Mouse (Mus musculus): ENCODE data around the gene Olfr12. TPM values are rescaled to one million over a fixed set of nuclear protein-coding genes. Genes with fewer than 3 reads are reported as not detected.

Olfr12 gene
- total and polyA plus RNA-seq, 2 experiments from 2014 or later = not detected

DNA sequence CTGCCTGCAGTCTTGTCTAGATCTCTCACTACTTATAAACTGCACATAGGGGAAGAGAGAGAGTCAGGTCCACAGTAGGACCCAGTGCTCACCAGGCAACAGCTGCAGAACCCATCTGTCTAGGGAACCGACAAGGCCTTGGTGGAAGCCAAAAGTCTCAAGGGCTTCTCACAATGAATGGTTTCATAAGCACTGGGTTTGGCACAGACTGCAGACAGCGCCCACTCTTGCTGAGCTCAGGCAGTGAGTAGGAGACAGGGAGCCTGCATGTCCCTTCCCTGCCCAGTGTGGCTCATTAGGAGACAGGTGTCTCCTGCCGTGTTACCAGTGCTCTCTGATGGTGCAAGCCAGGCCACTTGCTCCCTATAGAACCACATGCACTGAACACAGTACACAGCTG lies 20.6 kb downstream of the Olfr12 start:
- 78% methylated on average over 3 of the region's 3 CpGs for WGBS
- no peak overlapping the region for H3K27ac ChIP-seq
- ATAC-seq (no peak), DNase-seq (ENCODE audit: low spot score) (no peak)
- H3K9me3 ChIP-seq (ENCODE audit: low read length) = no peaks in the 10 kb centered on the region
- no peak overlapping the region for H3K4me2 ChIP-seq (ENCODE audit: low read depth, low read length)
- TF ChIP-seq CTCF (IDR thresholded peaks at IDR 0.05; ENCODE audit: low read depth) = no peak
- H3K36me3 ChIP-seq (ENCODE audit: insufficient read depth, low read length) = peaks cover 21% of the 10 kb centered on the region
- no peaks in the 10 kb centered on the region for H3K27me3 ChIP-seq (ENCODE audit: insufficient read depth, low read length)
- H3K4me1 ChIP-seq (ENCODE audit: insufficient read depth, low read length) = 0 out of 2 replicates have a peak, but pooled peaks cover 10% of the 10 kb centered on the region
- no peak overlapping the region for H3K4me3 ChIP-seq (ENCODE audit: low read length)
- H3K9ac ChIP-seq (replicated peaks; ENCODE audit: low read length) = no peak overlapping the region

DNA sequence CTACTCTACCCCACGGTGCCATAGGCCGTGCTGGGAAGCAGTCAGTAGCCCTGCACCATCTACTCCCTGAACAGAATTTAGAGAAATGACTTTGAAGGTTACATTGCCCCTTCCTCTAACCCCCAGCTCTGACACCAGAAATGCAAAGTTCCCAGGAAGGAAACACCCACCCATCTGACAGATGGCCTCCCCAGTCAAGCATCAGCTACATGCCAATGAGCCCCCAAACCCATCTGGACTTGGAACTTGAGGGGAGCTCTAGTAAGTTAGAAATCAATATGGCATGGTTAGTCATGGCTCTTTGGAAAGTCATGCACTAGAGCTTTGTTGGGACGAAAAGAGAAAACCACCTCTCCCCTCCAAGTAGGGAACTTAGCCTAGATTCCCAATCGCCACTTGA lies 21.1 kb downstream of the Olfr12 start:
- no peaks in the 10 kb centered on the region for H3K9me3 ChIP-seq (ENCODE audit: low read length)
- ATAC-seq (no peak), DNase-seq (ENCODE audit: low spot score) (no peak)
- H3K36me3 ChIP-seq (ENCODE audit: insufficient read depth, low read length) = peaks cover 21% of the 10 kb centered on the region
- H3K4me1 ChIP-seq (ENCODE audit: insufficient read depth, low read length) = 0 out of 2 replicates have a peak, but pooled peaks cover 10% of the 10 kb centered on the region
- no peak overlapping the region for H3K27ac ChIP-seq
- TF ChIP-seq CTCF (IDR thresholded peaks at IDR 0.05; ENCODE audit: low read depth) = no peak
- H3K27me3 ChIP-seq (ENCODE audit: insufficient read depth, low read length) = no peaks in the 10 kb centered on the region
- no peak overlapping the region for H3K4me2 ChIP-seq (ENCODE audit: low read depth, low read length)
- no peak overlapping the region for H3K9ac ChIP-seq (replicated peaks; ENCODE audit: low read length)
- 96% methylated on average over 4 of the region's 4 CpGs for WGBS
- H3K4me3 ChIP-seq (ENCODE audit: low read length) = no peak overlapping the region

DNA sequence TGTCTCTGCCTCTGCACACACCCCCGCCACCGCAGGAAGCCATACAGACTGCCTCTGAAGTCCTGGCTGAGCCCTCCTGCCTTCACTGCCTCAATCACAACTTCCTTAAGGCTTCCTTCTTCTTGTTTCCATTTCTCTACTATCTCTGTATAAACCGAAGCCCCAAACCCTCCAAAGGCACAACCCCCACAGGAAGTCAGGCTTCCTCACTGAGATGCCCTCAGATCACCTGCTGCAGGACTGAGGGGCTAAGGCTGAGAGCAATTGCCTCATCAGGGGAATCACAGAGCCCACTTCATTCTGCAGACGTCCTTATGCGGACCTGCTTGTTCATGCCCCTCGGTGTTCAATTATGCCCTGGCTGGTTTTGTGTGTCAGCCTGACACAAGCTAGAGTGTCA lies 22.8 kb downstream of the Olfr12 start:
- no peaks in the 10 kb centered on the region for H3K9me3 ChIP-seq (ENCODE audit: low read length)
- no peak for TF ChIP-seq CTCF (IDR thresholded peaks at IDR 0.05; ENCODE audit: low read depth)
- no peak overlapping the region; the same call in 1 of the 2 replicates for H3K9ac ChIP-seq (replicated peaks; ENCODE audit: low read length)
- H3K4me2 ChIP-seq (ENCODE audit: low read depth, low read length) = peak overlapping the region; percentile 99
- H3K4me3 ChIP-seq (ENCODE audit: low read length) = peak overlapping the region; percentile 94
- WGBS = 92% methylated on average over 6 of the region's 6 CpGs
- peak overlapping the region; percentile 91; the same call in 1 of the 2 replicates for H3K27ac ChIP-seq
- ATAC-seq = no peak
- 0 out of 2 replicates have a peak, but pooled peaks cover 10% of the 10 kb centered on the region for H3K4me1 ChIP-seq (ENCODE audit: insufficient read depth, low read length)
- no peaks in the 10 kb centered on the region for H3K27me3 ChIP-seq (ENCODE audit: insufficient read depth, low read length)
- peaks cover 21% of the 10 kb centered on the region for H3K36me3 ChIP-seq (ENCODE audit: insufficient read depth, low read length)
- no peak for DNase-seq (ENCODE audit: low spot score)

DNA sequence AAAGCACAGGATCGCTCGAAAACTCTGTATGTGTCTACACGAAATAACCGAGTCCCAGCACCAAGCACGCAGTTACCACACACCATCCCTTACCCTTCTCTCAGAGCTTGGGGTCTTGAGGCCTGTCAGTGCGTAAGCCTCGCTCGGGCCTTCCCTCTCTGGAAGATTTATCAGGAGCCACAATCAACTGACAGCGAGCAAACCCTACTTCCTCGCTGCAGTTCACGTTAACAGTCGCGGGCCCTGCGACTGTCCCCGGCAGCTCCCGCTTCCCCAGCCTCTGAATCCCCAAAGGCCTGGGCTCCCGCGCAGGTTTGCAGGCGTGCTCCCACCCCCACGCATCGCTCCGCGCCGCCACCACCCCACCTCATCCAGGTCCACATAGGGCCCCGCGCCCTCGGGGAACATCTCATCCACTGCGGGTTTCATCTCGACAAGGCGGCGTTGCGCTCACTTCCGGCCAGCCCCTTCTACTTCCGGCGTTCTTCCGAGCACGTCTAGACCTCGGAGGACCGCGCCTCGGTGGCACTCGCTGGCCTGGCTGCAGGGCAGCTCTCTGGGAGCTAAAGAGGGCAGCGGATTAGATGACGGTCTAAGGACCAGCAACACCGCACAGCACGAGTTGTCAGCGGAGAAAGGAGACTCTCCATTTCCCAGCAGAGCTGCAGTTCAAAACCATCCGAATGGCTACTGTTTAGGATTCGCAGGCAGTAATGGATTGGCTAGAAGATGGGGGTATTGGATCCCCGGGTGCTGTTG lies 24.1 kb downstream of the Olfr12 start, which contains the start of gene Cops9:
Cops9 (minus strand) TSS at position 472 of the 759 bp plus-strand sequence.
- DNase-seq (ENCODE audit: low spot score) (peak; percentile 96), ATAC-seq (peak; percentile 95)
- Histone ChIP-seq H3K36me3 (ENCODE audit: insufficient read depth, low read length) (peaks cover 14% of the 10 kb centered on the region), H3K9ac (replicated peaks; ENCODE audit: low read length) (peak within 1 kb of the TSS; percentile 95), H3K27me3 (ENCODE audit: insufficient read depth, low read length) (no peaks in the 10 kb centered on the region), H3K4me2 (ENCODE audit: low read depth, low read length) (peak within 1 kb of the TSS; percentile 99), H3K9me3 (ENCODE audit: low read length) (no peaks in the 10 kb centered on the region), H3K27ac (peak within 1 kb of the TSS; percentile 91), H3K4me3 (ENCODE audit: low read length) (peak within 1 kb of the TSS; percentile 94), H3K4me1 (ENCODE audit: insufficient read depth, low read length) (0 out of 2 replicates have a peak, but pooled peaks cover 10% of the 10 kb centered on the region)
- WGBS = 2% methylated on average over 50 of the region's 50 CpGs
- no peak for TF ChIP-seq CTCF (IDR thresholded peaks at IDR 0.05; ENCODE audit: low read depth)

DNA sequence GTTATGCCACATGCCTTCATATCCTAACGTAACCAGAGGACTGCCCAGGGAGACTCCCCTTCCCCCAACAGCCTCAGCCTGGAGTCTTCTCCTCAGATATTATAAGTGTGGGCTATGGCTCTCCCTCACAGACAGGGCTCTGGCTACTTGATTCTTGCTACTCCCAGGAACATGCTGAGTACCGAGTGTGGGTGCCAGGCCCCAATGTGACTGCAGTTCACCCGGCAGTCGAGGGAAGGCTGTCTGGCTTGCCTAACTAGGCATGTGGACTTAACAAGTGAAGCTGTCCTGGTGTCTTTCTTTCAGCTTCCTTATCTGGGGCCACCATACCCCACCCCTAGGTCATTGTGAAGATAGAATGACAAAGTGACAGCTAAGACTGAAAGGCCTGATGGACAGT lies 26.1 kb downstream of the Olfr12 start:
- no peak overlapping the region for H3K4me2 ChIP-seq (ENCODE audit: low read depth, low read length)
- DNase-seq (ENCODE audit: low spot score) (no peak), ATAC-seq (no peak)
- H3K4me1 ChIP-seq (ENCODE audit: insufficient read depth, low read length) = 0 out of 2 replicates have a peak, but pooled peaks cover 12% of the 10 kb centered on the region
- no peak overlapping the region for H3K4me3 ChIP-seq (ENCODE audit: low read length)
- no peak for TF ChIP-seq CTCF (IDR thresholded peaks at IDR 0.05; ENCODE audit: low read depth)
- no peak overlapping the region for H3K9ac ChIP-seq (replicated peaks; ENCODE audit: low read length)
- no peaks in the 10 kb centered on the region; the same call in 1 of the 2 replicates for H3K36me3 ChIP-seq (ENCODE audit: insufficient read depth, low read length)
- H3K27me3 ChIP-seq (ENCODE audit: insufficient read depth, low read length) = no peaks in the 10 kb centered on the region
- no peak overlapping the region for H3K27ac ChIP-seq
- WGBS = 65% methylated on average over 4 of the region's 4 CpGs
- no peaks in the 10 kb centered on the region for H3K9me3 ChIP-seq (ENCODE audit: low read length)

DNA sequence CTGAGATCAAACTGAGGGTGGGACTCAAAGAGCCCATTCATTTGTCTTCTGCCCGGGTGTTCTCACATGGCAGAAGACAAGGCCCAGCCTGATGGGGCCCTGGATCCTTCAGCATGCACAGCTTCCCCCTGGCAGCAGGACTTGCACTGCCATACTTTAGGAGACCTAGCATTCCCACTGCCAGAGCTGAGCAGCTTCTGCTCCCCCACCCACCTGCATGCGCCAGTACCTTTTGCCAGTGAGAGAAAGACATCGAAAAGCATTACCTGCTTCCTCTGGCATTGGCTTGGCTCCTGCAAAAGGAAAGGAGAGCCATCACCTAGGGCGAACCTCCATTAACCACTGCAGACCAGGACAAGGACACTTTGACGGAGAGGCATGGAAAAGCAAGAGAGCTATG lies 27.3 kb downstream of the Olfr12 start:
- H3K9ac ChIP-seq (replicated peaks; ENCODE audit: low read length) = no peak overlapping the region
- DNase-seq (ENCODE audit: low spot score) (no peak), ATAC-seq (no peak)
- H3K27me3 ChIP-seq (ENCODE audit: insufficient read depth, low read length) = no peaks in the 10 kb centered on the region
- 86% methylated on average over 5 of the region's 5 CpGs for WGBS
- H3K4me3 ChIP-seq (ENCODE audit: low read length) = no peak overlapping the region
- H3K27ac ChIP-seq = no peak overlapping the region
- no peak overlapping the region for H3K4me2 ChIP-seq (ENCODE audit: low read depth, low read length)
- no peaks in the 10 kb centered on the region for H3K36me3 ChIP-seq (ENCODE audit: insufficient read depth, low read length)
- H3K9me3 ChIP-seq (ENCODE audit: low read length) = no peaks in the 10 kb centered on the region
- 0 out of 2 replicates have a peak, but pooled peaks cover 12% of the 10 kb centered on the region for H3K4me1 ChIP-seq (ENCODE audit: insufficient read depth, low read length)
- no peak for TF ChIP-seq CTCF (IDR thresholded peaks at IDR 0.05; ENCODE audit: low read depth)

DNA sequence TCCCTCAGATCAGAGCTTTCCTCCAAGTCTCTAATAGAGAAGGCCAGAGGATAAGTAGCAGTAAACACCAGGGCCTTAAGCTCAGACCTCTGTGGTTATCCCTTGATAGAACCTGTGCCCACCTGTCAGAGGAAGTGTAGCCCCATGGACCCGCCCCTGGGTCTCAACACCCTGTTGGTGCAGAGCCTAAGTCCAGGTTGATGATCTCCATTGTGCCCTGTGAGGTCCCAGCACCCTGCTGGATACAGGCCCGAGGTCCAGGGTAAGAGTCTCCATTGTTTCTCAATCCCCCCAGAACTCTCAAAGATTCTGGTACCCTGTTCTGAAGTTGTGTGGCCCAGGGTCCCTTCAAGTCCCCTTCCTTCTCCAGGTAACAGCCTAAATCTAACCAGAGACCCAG lies 28.5 kb downstream of the Olfr12 start:
- Histone ChIP-seq H3K4me3 (ENCODE audit: low read length) (no peak overlapping the region), H3K4me2 (ENCODE audit: low read depth, low read length) (no peak overlapping the region), H3K36me3 (ENCODE audit: insufficient read depth, low read length) (no peaks in the 10 kb centered on the region), H3K27ac (no peak overlapping the region), H3K9ac (replicated peaks; ENCODE audit: low read length) (no peak overlapping the region), H3K9me3 (ENCODE audit: low read length) (no peaks in the 10 kb centered on the region), H3K4me1 (ENCODE audit: insufficient read depth, low read length) (0 out of 2 replicates have a peak, but pooled peaks cover 5% of the 10 kb centered on the region), H3K27me3 (ENCODE audit: insufficient read depth, low read length) (no peaks in the 10 kb centered on the region)
- ATAC-seq (no peak), DNase-seq (ENCODE audit: low spot score) (no peak)
- WGBS = 57% methylated on average over 2 of the region's 2 CpGs
- no peak for TF ChIP-seq CTCF (IDR thresholded peaks at IDR 0.05; ENCODE audit: low read depth)

Data from hindbrain, postnatal 0 days (tissue).